Comparison of ENCODE assay signal across 12 mouse cellular contexts in genomic region chr2:18819520-18819919, GRCm38 (mm10).
DNase-seq lines count a peak whose midpoint lies in the region; ATAC-seq and TF ChIP-seq lines count a peak whose summit lies in the region.
"Had no signal": no experiment of that assay in that cellular context is flagged by ENCODE, and none has a peak within 500 bp of the region (broad histone marks: within the 10 kb centered on the region; RNA-seq: fewer than 3 reads in every experiment).

No protein-coding gene starts in this region.

- H3K4me1 ChIP-seq in liver, postnatal 0 days (ENCODE audit: insufficient read depth): peaks cover 8% of the 10 kb centered on the region
- H3K4me1 ChIP-seq in CH12.LX (ENCODE audit: control insufficient read depth in 1 of 2, insufficient read depth in 2 of 2): peaks cover 8 to 58% of the 10 kb centered on the region in 2 experiments
- H3K4me1 ChIP-seq in small intestine, adult 2 months (ENCODE audit: control insufficient read depth, insufficient read depth, insufficient read length, low read length): peaks cover 9% of the 10 kb centered on the region; the same call in 1 of the 2 replicates

- in situ Hi-C loops in CH12.LX (cut with MboI; ENCODE audit: low pct_ligation_motif_present, low pct_unique_long_range_greater_than_20kb, low sequenced_read_pairs): no loop called here

- no peak overlapping the region for H3K9ac ChIP-seq in liver, postnatal 0 days (replicated peaks)
- H3K9ac ChIP-seq in CH12.LX (ENCODE audit: insufficient read depth, low read depth): no peak overlapping the region
- H3K9ac ChIP-seq: hindbrain, embryonic 15.5 days; liver, embryonic 15.5 days had no signal

- peak; percentile 13 for DNase-seq in gastrocnemius, adult 18-20 months (ENCODE audit: low spot score)
- no peak for DNase-seq in gastrocnemius, postnatal 4 days (ENCODE audit: low spot score in 2 of 2)
- DNase-seq in liver, postnatal 0 days: no peak
- no peak for DNase-seq in liver
- no peak for DNase-seq in CH12.LX (ENCODE audit: extremely low read depth)
- no peak for DNase-seq in right cerebral cortex, adult 18-20 months
- DNase-seq in cerebellum, adult 11 months: no peak
- DNase-seq: cerebellum, postnatal 14 days had no signal

- no peak overlapping the region for H3K4me2 ChIP-seq in liver, postnatal 0 days (ENCODE audit: low read depth, low read length)
- H3K4me2 ChIP-seq in CH12.LX (ENCODE audit: insufficient read depth, low read depth, poor library complexity, severe bottlenecking): no peak overlapping the region
- H3K4me2 ChIP-seq: hindbrain, embryonic 15.5 days; liver, embryonic 15.5 days had no signal

- no peaks in the 10 kb centered on the region for H3K36me3 ChIP-seq in liver, postnatal 0 days (replicated peaks; ENCODE audit: insufficient read depth, low read length)
- H3K36me3 ChIP-seq in CH12.LX (replicated peaks in 1 of 2; ENCODE audit: control insufficient read depth in 1 of 2, insufficient read depth in 1 of 2, low read length in 1 of 2): no peaks in the 10 kb centered on the region
- H3K36me3 ChIP-seq in small intestine, adult 2 months (ENCODE audit: control insufficient read depth, insufficient read depth, low read length): no peaks in the 10 kb centered on the region
- H3K36me3 ChIP-seq: hindbrain, embryonic 15.5 days; liver, embryonic 15.5 days had no signal

- no peak for TF ChIP-seq POLR2A in CH12.LX (IDR thresholded peaks at IDR 0.05; ENCODE audit: low read depth, low read length)
- TF ChIP-seq POLR2A in small intestine, adult 2 months (IDR thresholded peaks at IDR 0.05; ENCODE audit: low read depth, low read length): no peak

- peak; percentile 49 for TF ChIP-seq CTCF in liver, postnatal 0 days (IDR thresholded peaks at IDR 0.05; ENCODE audit: low read depth)
- TF ChIP-seq CTCF in CH12.LX (conservative IDR thresholded peaks at IDR 0.05 in 1 of 2, IDR thresholded peaks at IDR 0.05 in 1 of 2; ENCODE audit: low read depth in 2 of 2, low read length in 2 of 2): peak in 1 of 2 experiments; percentile 46; a peak in 2 of 4 replicates
- 0 out of 2 replicates have a peak, but pooled peaks have one; percentile 17 for TF ChIP-seq CTCF in small intestine, adult 2 months (IDR thresholded peaks at IDR 0.05; ENCODE audit: extremely low read depth, insufficient read length, insufficient replicate concordance, low read depth, low read length)

- ATAC-seq in liver, postnatal 0 days: no peak

- no peaks in the 10 kb centered on the region for H3K9me3 ChIP-seq in liver, postnatal 0 days (ENCODE audit: low read length)
- no peaks in the 10 kb centered on the region for H3K9me3 ChIP-seq in CH12.LX (replicated peaks; ENCODE audit: low read length)
- H3K9me3 ChIP-seq: hindbrain, embryonic 15.5 days; liver, embryonic 15.5 days; megakaryocyte, embryonic 14.5 days had no signal

- no peak overlapping the region for H3K27ac ChIP-seq in liver, postnatal 0 days (ENCODE audit: low read depth)
- no peak overlapping the region for H3K27ac ChIP-seq in CH12.LX (ENCODE audit: insufficient read depth, low read depth)
- no peak overlapping the region for H3K27ac ChIP-seq in small intestine, adult 2 months (ENCODE audit: insufficient read depth, low read depth, low read length)
- H3K27ac ChIP-seq: hindbrain, embryonic 15.5 days; liver, embryonic 15.5 days had no signal

- H3K79me2 ChIP-seq in CH12.LX (replicated peaks; ENCODE audit: control insufficient read depth, extremely low read depth, insufficient read depth, poor library complexity, severe bottlenecking): no peaks in the 10 kb centered on the region

- dilution Hi-C loops in CH12.LX (cut with MboI; ENCODE audit: extremely low pct_ligation_motif_present, extremely low pct_unique_long_range_greater_than_20kb, low sequenced_read_pairs): no loop called here

- no peaks in the 10 kb centered on the region for H3K27me3 ChIP-seq in liver, postnatal 0 days (ENCODE audit: insufficient read depth, low read length)
- no peaks in the 10 kb centered on the region for H3K27me3 ChIP-seq in CH12.LX (replicated peaks)
- no peaks in the 10 kb centered on the region for H3K27me3 ChIP-seq in small intestine, adult 2 months (ENCODE audit: control insufficient read depth, insufficient read depth, low read length)
- H3K27me3 ChIP-seq: hindbrain, embryonic 15.5 days; liver, embryonic 15.5 days had no signal

- TF ChIP-seq EP300 in liver, postnatal 0 days (IDR thresholded peaks at IDR 0.05; ENCODE audit: low read depth): no peak
- TF ChIP-seq EP300 in CH12.LX (IDR thresholded peaks at IDR 0.05; ENCODE audit: low read length): no peak

- no peak overlapping the region for H3K4me3 ChIP-seq in liver, postnatal 0 days (ENCODE audit: low read depth, low read length)
- no peak overlapping the region for H3K4me3 ChIP-seq in CH12.LX (replicated peaks in 1 of 3; ENCODE audit: low read depth in 2 of 3, low read length in 2 of 3, poor library complexity in 1 of 3)
- no peak overlapping the region for H3K4me3 ChIP-seq in small intestine, adult 2 months (ENCODE audit: low read depth, low read length)
- H3K4me3 ChIP-seq: hindbrain, embryonic 15.5 days; liver, embryonic 15.5 days; megakaryocyte, embryonic 14.5 days had no signal

- peak; percentile 20 for TF ChIP-seq RAD21 in CH12.LX (IDR thresholded peaks at IDR 0.05; ENCODE audit: low read depth, low read length)

- 62% methylated on average over 7 of the region's 7 CpGs for WGBS in liver, postnatal 0 days (ENCODE audit: insufficient replicate concordance)
- WGBS in small intestine, adult 2 months: 82% methylated on average over 7 of the region's 7 CpGs

TF ChIP-seq in CH12.LX, 34 proteins besides CTCF, POLR2A, EP300 and RAD21:
- TF ChIP-seq SMC3 (IDR thresholded peaks at IDR 0.05; ENCODE audit: low read depth, low read length) (peak; percentile 12), BHLHE40 (IDR thresholded peaks at IDR 0.05; ENCODE audit: low read depth, low read length) (no peak), ZMIZ1 (IDR thresholded peaks at IDR 0.05; ENCODE audit: low read depth, low read length) (no peak), HCFC1 (IDR thresholded peaks at IDR 0.05; ENCODE audit: low read depth, low read length) (no peak), KAT2A (IDR thresholded peaks at IDR 0.05; ENCODE audit: insufficient replicate concordance, low read length) (no peak), ETS1 (conservative IDR thresholded peaks at IDR 0.05; ENCODE audit: low read depth, low read length) (no peak)
